In the genomic region with DNA sequence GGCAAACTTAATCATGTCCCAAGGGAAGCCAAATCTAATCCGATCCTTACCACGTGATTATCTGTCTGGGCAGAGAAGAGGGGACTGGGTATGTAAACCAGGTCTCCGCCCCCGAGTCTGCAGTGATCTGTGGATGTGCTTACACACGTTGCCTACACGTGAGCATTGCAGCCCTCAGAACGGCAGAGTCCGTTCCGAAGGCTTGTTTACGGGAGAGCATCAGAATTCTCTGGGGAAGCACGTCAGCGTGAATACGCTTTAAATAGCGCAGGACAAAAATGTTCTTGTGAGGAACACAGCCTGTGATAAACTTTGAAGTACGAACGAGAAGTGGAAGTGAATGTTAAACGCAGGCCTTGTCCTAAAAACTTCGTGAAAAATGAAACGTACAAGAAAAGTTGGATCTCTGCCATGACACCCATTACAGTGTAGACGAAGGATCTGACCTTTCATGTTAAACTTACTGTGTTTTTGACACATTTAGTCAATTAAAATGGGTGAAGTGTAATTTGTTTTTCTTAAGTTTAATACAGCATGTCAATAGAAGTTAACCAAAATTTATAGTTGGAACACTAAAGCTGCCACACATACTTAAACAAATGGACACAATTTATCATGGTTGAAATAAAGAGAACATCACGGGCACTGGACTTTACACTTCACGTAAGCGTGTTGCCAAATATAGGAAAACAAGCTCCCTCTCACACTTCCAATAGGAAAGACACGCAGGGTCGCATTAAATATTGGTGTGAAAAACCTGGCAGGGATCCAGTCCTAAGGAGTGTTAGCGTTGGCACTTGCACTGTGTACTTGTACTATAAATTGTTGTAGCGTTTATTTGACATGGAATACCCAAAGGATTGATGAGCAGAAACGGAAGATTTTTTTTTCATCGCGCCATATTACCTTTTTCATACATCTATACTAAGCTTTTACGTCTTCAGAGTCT, we compare ENCODE assay signal across 11 mouse cellular contexts.
DNase-seq lines count a peak whose midpoint lies in the region; ATAC-seq and TF ChIP-seq lines count a peak whose summit lies in the region.
"Had no signal": no experiment of that assay in that cellular context is flagged by ENCODE, and none has a peak within 500 bp of the region (broad histone marks: within the 10 kb centered on the region; RNA-seq: fewer than 3 reads in every experiment).

No protein-coding gene starts in this region.

- WGBS in lung, postnatal 0 days: 51% methylated on average over 31 of the region's 31 CpGs
- WGBS in lung, adult 2 months: 54% methylated on average over 31 of the region's 31 CpGs
- 36% methylated on average over 31 of the region's 31 CpGs for WGBS in heart, embryonic 15.5 days
- WGBS in stomach, embryonic 15.5 days: 35% methylated on average over 31 of the region's 31 CpGs
- WGBS in midbrain, embryonic 16.5 days: 84% methylated on average over 31 of the region's 31 CpGs
- 84% methylated on average over 31 of the region's 31 CpGs for WGBS in midbrain, embryonic 13.5 days

- no peaks in the 10 kb centered on the region for H3K4me1 ChIP-seq in lung, postnatal 0 days (ENCODE audit: insufficient read depth, low read depth, low read length)
- no peaks in the 10 kb centered on the region for H3K4me1 ChIP-seq in lung, adult 2 months (ENCODE audit: control insufficient read depth, insufficient read depth, low read length)
- peaks cover 3% of the 10 kb centered on the region for H3K4me1 ChIP-seq in heart, embryonic 15.5 days (replicated peaks)
- no peaks in the 10 kb centered on the region for H3K4me1 ChIP-seq in stomach, embryonic 15.5 days
- H3K4me1 ChIP-seq in midbrain, embryonic 16.5 days (ENCODE audit: control insufficient read depth, insufficient read depth, low read length): no peaks in the 10 kb centered on the region
- H3K4me1 ChIP-seq in midbrain, embryonic 13.5 days (replicated peaks): no peaks in the 10 kb centered on the region

- TF ChIP-seq POLR2A in lung, adult 2 months (IDR thresholded peaks at IDR 0.05; ENCODE audit: borderline replicate concordance, extremely low read depth, low read depth, low read length): no peak

- no peak overlapping the region for H3K9ac ChIP-seq in lung, postnatal 0 days (replicated peaks; ENCODE audit: low read depth)
- no peak overlapping the region for H3K9ac ChIP-seq in heart, embryonic 15.5 days
- no peak overlapping the region for H3K9ac ChIP-seq in stomach, embryonic 15.5 days
- H3K9ac ChIP-seq in midbrain, embryonic 16.5 days (ENCODE audit: low read depth, low read length): no peak overlapping the region
- H3K9ac ChIP-seq in midbrain, embryonic 13.5 days (replicated peaks): no peak overlapping the region

- H3K9me3 ChIP-seq in lung, postnatal 0 days (ENCODE audit: low read length): no peaks in the 10 kb centered on the region
- H3K9me3 ChIP-seq in heart, embryonic 15.5 days (replicated peaks): no peaks in the 10 kb centered on the region
- H3K9me3 ChIP-seq in stomach, embryonic 15.5 days: no peaks in the 10 kb centered on the region
- no peaks in the 10 kb centered on the region for H3K9me3 ChIP-seq in midbrain, embryonic 16.5 days (replicated peaks; ENCODE audit: control insufficient read depth, low read length, poor library complexity, severe bottlenecking)
- H3K9me3 ChIP-seq in midbrain, embryonic 13.5 days: no peaks in the 10 kb centered on the region

- peak overlapping the region; percentile 25 for H3K4me2 ChIP-seq in lung, postnatal 0 days (replicated peaks; ENCODE audit: low read depth, low read length)
- H3K4me2 ChIP-seq in heart, embryonic 15.5 days: peak overlapping the region; percentile 44
- peak overlapping the region; percentile 42 for H3K4me2 ChIP-seq in stomach, embryonic 15.5 days
- no peak overlapping the region for H3K4me2 ChIP-seq in midbrain, embryonic 16.5 days (ENCODE audit: low read length)
- no peak overlapping the region for H3K4me2 ChIP-seq in midbrain, embryonic 13.5 days (replicated peaks)
- H3K4me2 ChIP-seq: midbrain, embryonic 11.5 days had no signal

- no peaks in the 10 kb centered on the region for H3K27me3 ChIP-seq in lung, postnatal 0 days (replicated peaks; ENCODE audit: insufficient read depth, low read length)
- H3K27me3 ChIP-seq in heart, embryonic 15.5 days: no peaks in the 10 kb centered on the region
- no peaks in the 10 kb centered on the region for H3K27me3 ChIP-seq in stomach, embryonic 15.5 days (replicated peaks)
- no peaks in the 10 kb centered on the region for H3K27me3 ChIP-seq in midbrain, embryonic 16.5 days (ENCODE audit: control insufficient read depth, insufficient read depth, low read depth, low read length)
- H3K27me3 ChIP-seq in midbrain, embryonic 13.5 days: no peaks in the 10 kb centered on the region

- no peak for DNase-seq in gastrocnemius, adult 2 months
- no peak for DNase-seq in gastrocnemius, postnatal 10 days
- DNase-seq in lung, postnatal 0 days (ENCODE audit: low spot score): peak; percentile 35
- no peak for DNase-seq in lung, adult 2 months
- DNase-seq: B cell, adult 2 months; embryo, embryonic 11 days had no signal

- TF ChIP-seq EP300 in lung, postnatal 0 days (IDR thresholded peaks at IDR 0.05): 0 out of 2 replicates have a peak, but pooled peaks have one; percentile 31

- peak; percentile 16; the same call in 1 of the 2 replicates for ATAC-seq in lung, postnatal 0 days
- ATAC-seq in heart, embryonic 15.5 days (replicated peaks; ENCODE audit: insufficient number of reproducible peaks, insufficient read depth, low FRiP score, low read depth): peak; percentile 84
- ATAC-seq in stomach, embryonic 15.5 days (ENCODE audit: insufficient read depth, low FRiP score, low read depth): peak; percentile 58; the same call in 1 of the 2 replicates
- ATAC-seq in midbrain, embryonic 16.5 days: no peak
- ATAC-seq in midbrain, embryonic 13.5 days: no peak

- H3K4me3 ChIP-seq in gastrocnemius, adult 2 months: peak overlapping the region; percentile 43
- 0 out of 2 replicates have a peak overlapping the region, but pooled peaks have one; percentile 4 for H3K4me3 ChIP-seq in lung, postnatal 0 days (ENCODE audit: low read depth, low read length)
- no peak overlapping the region for H3K4me3 ChIP-seq in lung, adult 2 months (replicated peaks; ENCODE audit: extremely low read depth, low read depth, low read length)
- H3K4me3 ChIP-seq in heart, embryonic 15.5 days: peak overlapping the region; percentile 11; the same call in 1 of the 2 replicates
- H3K4me3 ChIP-seq in stomach, embryonic 15.5 days (replicated peaks): no peak overlapping the region; the same call in 1 of the 2 replicates
- H3K4me3 ChIP-seq in midbrain, embryonic 16.5 days (ENCODE audit: low read depth, low read length): no peak overlapping the region
- no peak overlapping the region for H3K4me3 ChIP-seq in midbrain, embryonic 13.5 days (replicated peaks)

- intact Hi-C loops in gastrocnemius, adult 2 months (cut with DNase I): no loop called here

- H3K27ac ChIP-seq in gastrocnemius, adult 2 months: no peak overlapping the region
- no peak overlapping the region for H3K27ac ChIP-seq in lung, postnatal 0 days (ENCODE audit: low read length)
- H3K27ac ChIP-seq in heart, embryonic 15.5 days: peak overlapping the region; percentile 73
- H3K27ac ChIP-seq in stomach, embryonic 15.5 days: peak overlapping the region; percentile 6; the same call in 1 of the 2 replicates
- no peak overlapping the region for H3K27ac ChIP-seq in midbrain, embryonic 16.5 days (ENCODE audit: low read length)
- H3K27ac ChIP-seq in midbrain, embryonic 13.5 days: no peak overlapping the region

- no peak for TF ChIP-seq CTCF in gastrocnemius, adult 2 months (IDR thresholded peaks at IDR 0.05)
- TF ChIP-seq CTCF in lung, postnatal 0 days (IDR thresholded peaks at IDR 0.05): no peak
- no peak for TF ChIP-seq CTCF in lung, adult 2 months (IDR thresholded peaks at IDR 0.05; ENCODE audit: insufficient read depth, low read length)

- H3K36me3 ChIP-seq in lung, postnatal 0 days (ENCODE audit: insufficient read depth, low read length): no peaks in the 10 kb centered on the region
- no peaks in the 10 kb centered on the region for H3K36me3 ChIP-seq in heart, embryonic 15.5 days
- H3K36me3 ChIP-seq in stomach, embryonic 15.5 days: no peaks in the 10 kb centered on the region
- no peaks in the 10 kb centered on the region for H3K36me3 ChIP-seq in midbrain, embryonic 16.5 days (ENCODE audit: control insufficient read depth, insufficient read depth, low read length)
- no peaks in the 10 kb centered on the region for H3K36me3 ChIP-seq in midbrain, embryonic 13.5 days

Comparison
In these comparisons a context has a peak if more than half of its experiments do, and no peak if none do; other contexts are left out.
1. H3K4me3 ChIP-seq: peak in gastrocnemius, adult 2 months (single experiment), lung, postnatal 0 days (single experiment) and heart, embryonic 15.5 days (single experiment); none in lung, adult 2 months (single experiment), stomach, embryonic 15.5 days (single experiment), midbrain, embryonic 16.5 days (single experiment) and midbrain, embryonic 13.5 days (single experiment).
2. H3K27ac ChIP-seq: peak in heart, embryonic 15.5 days (single experiment) and stomach, embryonic 15.5 days (single experiment); none in gastrocnemius, adult 2 months (single experiment), lung, postnatal 0 days (single experiment), midbrain, embryonic 16.5 days (single experiment) and midbrain, embryonic 13.5 days (single experiment).
3. ATAC-seq: peak in lung, postnatal 0 days (single experiment), heart, embryonic 15.5 days (single experiment) and stomach, embryonic 15.5 days (single experiment); none in midbrain, embryonic 16.5 days (single experiment) and midbrain, embryonic 13.5 days (single experiment).
4. H3K4me2 ChIP-seq: peak in lung, postnatal 0 days (single experiment), heart, embryonic 15.5 days (single experiment) and stomach, embryonic 15.5 days (single experiment); none in midbrain, embryonic 16.5 days (single experiment) and midbrain, embryonic 13.5 days (single experiment).